Mouse (Mus musculus): ENCODE results near the gene Ccdc38.

DNA sequence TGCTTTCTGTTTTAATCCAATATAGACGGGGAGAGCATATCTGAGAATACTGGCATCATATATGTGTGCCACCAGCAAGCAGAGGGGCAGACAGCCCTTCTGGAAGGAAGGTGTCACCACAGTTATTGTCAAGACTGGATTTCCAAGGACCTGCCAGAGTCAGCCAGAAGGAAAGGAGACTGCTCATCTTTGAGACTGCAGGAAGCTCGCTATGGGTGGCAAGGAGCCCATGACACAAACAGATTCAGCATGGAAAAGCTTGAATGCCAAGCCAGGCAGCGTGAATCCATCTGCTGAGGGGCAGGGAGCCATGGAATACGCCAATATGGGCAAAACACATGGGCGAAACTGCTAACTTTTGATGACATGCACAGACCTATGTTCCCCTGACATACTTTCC is 93.1 kb downstream of the Ccdc38 start:
- no peak for TF ChIP-seq CTCF (IDR thresholded peaks at IDR 0.05)
- TF ChIP-seq POLR2A (IDR thresholded peaks at IDR 0.05; ENCODE audit: insufficient read depth, low read depth, low read length): no peak

All from heart, adult 2 months (tissue).